Mouse (Mus musculus) cerebellum, adult 2 months (tissue): ENCODE results near the gene Slc26a9. TPM values are rescaled to one million over a fixed set of nuclear protein-coding genes. Genes with fewer than 3 reads are reported as not detected.

ENCODE experiments used
- DNase-seq, 2 experiments: peaks; one replicate each; pipeline ENCODE4 v3.0.0; 2021
- H3K27ac ChIP-seq: fragments of 200-500 bp; 2 replicates; pipeline ENCODE4 v1.5.1; 2012; ENCODE audit warnings: low read length, control low read depth, inconsistent platforms; ENCODE audit not compliant: insufficient read depth
- H3K27me3 ChIP-seq: fragments of 200-500 bp; 2 replicates; pipeline ENCODE4 v1.6.1; 2012; ENCODE audit warnings: inconsistent platforms, mild to moderate bottlenecking, low read length, moderate library complexity; ENCODE audit not compliant: control insufficient read depth, insufficient read depth
- H3K4me1 ChIP-seq: fragments of 200-500 bp; 2 replicates; pipeline ENCODE4 v1.6.1; 2011; ENCODE audit warnings: low read length; ENCODE audit not compliant: control insufficient read depth, insufficient read depth
- H3K4me3 ChIP-seq: fragments of 200-500 bp; replicated peaks from 2 replicates; pipeline ENCODE3; 2011; ENCODE audit warnings: mild to moderate bottlenecking, low read depth, low read length, control low read depth; ENCODE audit not compliant: insufficient read depth
- CTCF ChIP-seq: fragments of 200-500 bp; IDR thresholded peaks from 2 replicates; pipeline ENCODE4 v1.5.1; 2011; ENCODE audit warnings: low read depth, mild to moderate bottlenecking, control low read depth, low read length, moderate library complexity, borderline replicate concordance; ENCODE audit not compliant: insufficient read depth
- POLR2A ChIP-seq: fragments of 200-500 bp; IDR thresholded peaks from 2 replicates; pipeline ENCODE4 v1.6.1; 2011; ENCODE audit warnings: low read length, control low read depth, borderline replicate concordance; ENCODE audit not compliant: insufficient read depth
- WGBS: fragments of 180-500 bp; shearing (Covaris S2); methylation state at CpG from one replicate; pipeline ENCODE4 v1.1.7; 2018; 5-methylcytosine and 5-hydroxymethylcytosine counted together
- polyA plus RNA-seq: library from polyadenylated mRNA; depleted of rRNA; stranded (reverse); fragments of >200 nt; gene quantifications from 2 replicates; pipeline ENCODE4 v1.2.3, GENCODE M21; 2012

Gene Slc26a9
- polyA plus RNA-seq, 1 experiment = 0.05 TPM

GRCm38 (mm10) chr1:131765357-131766001 is 21.7 kb downstream of the Slc26a9 start:
- no peaks in the 10 kb centered on the region; the same call in 1 of the 2 replicates for H3K4me1 ChIP-seq
- no peak overlapping the region for H3K27ac ChIP-seq
- H3K27me3 ChIP-seq = no peaks in the 10 kb centered on the region
- H3K4me3 ChIP-seq = no peak overlapping the region
- TF ChIP-seq POLR2A = no peak
- TF ChIP-seq CTCF = peak; percentile 96
- peak; percentile 62 to 83 for DNase-seq
- 7% methylated on average over 11 of the region's 11 CpGs for WGBS

- no peak for TF ChIP-seq CTCF
- TF ChIP-seq POLR2A = no peak
- Histone ChIP-seq H3K27me3 (no peaks in the 10 kb centered on the region), H3K4me1 (peaks cover 3% of the 10 kb centered on the region; the same call in 1 of the 2 replicates), H3K27ac (no peak overlapping the region), H3K4me3 (no peak overlapping the region)
- DNase-seq = no peak
- WGBS = 57% methylated on average over 3 of the region's 3 CpGs
These were observed 25.5 kb downstream of the Slc26a9 start for GRCm38 (mm10) chr1:131769296-131769695.

DNA sequence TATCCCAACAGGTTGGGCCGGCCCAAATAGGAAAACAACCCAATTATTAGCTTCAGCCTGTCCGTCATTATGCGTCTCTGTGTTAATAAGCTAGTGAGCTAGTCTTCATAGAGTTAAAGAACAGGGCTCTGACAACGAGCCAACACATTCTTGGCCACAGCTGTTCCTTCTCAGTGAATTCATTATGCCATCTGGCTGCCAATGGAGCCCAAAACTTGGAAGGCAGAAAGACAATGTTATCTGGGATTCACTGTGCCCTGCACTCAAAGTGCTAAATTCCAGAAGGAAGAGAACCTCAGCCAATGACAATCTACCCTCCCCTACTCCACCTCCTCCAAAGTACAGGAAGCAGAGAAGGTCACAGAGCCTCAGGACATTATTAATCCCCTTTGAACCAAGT is 26.8 kb downstream of the Slc26a9 start:
- Histone ChIP-seq H3K4me3 (no peak overlapping the region), H3K27ac (no peak overlapping the region), H3K4me1 (peaks cover 3% of the 10 kb centered on the region; the same call in 1 of the 2 replicates), H3K27me3 (no peaks in the 10 kb centered on the region)
- no peak for TF ChIP-seq CTCF
- TF ChIP-seq POLR2A = no peak
- peak in 1 of 2 experiments; percentile 56 for DNase-seq
- 27% methylated on average over 4 of the region's 4 CpGs for WGBS

DNA sequence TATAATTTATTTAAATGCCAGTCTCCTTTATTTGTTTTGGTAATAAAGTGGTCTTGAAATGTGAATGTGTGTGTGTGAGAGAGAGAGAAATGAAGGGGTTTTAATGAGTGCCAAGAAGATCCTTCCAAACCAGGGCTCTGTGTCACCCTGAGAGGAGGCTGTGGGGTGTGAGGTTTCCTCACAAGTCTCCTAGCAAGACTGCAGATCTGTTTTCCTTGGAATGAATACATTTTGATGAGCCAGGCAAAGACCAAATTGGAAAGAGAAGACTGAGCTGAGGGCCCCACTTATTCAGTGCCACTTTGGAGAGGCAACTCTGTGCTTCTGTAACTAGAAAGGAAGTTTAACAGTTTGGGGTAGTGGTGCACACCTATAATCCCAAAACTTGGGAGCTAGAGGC is 27.6 kb downstream of the Slc26a9 start:
- DNase-seq = no peak
- Histone ChIP-seq H3K27me3 (no peaks in the 10 kb centered on the region), H3K4me1 (peaks cover 3% of the 10 kb centered on the region; the same call in 1 of the 2 replicates), H3K4me3 (no peak overlapping the region), H3K27ac (no peak overlapping the region)
- TF ChIP-seq POLR2A (no peak), CTCF (no peak)

DNA sequence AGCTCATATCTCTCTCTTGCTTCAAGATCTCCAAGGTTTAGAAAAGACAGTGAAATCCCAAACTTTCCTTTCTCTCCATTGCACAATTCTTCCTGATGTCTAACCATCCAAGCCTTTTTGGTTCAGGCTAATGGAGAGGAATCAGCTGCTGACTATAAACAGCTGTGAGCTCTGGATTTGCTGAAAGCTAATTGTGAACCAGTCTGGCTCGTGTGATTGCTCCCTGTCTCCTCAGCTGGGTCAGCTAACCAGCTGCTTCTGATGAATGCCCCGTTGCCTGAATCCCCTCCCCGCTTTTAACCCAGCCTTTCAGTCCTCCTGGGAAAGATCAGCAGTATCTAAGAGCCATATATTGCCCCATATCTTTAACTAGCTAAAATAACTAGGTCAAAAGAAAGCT is 50.8 kb downstream of the Slc26a9 start:
- no peaks in the 10 kb centered on the region for H3K4me1 ChIP-seq
- H3K27me3 ChIP-seq = no peaks in the 10 kb centered on the region; the same call in 1 of the 2 replicates
- no peak for DNase-seq
- no peak overlapping the region for H3K27ac ChIP-seq
- 31% methylated on average over 3 of the region's 3 CpGs for WGBS
- no peak overlapping the region for H3K4me3 ChIP-seq
- TF ChIP-seq CTCF (no peak), POLR2A (no peak)

- 91% methylated on average over 3 of the region's 3 CpGs for WGBS
- DNase-seq = no peak
- TF ChIP-seq POLR2A = no peak
- Histone ChIP-seq H3K4me1 (no peaks in the 10 kb centered on the region), H3K4me3 (no peak overlapping the region), H3K27ac (no peak overlapping the region), H3K27me3 (no peaks in the 10 kb centered on the region; the same call in 1 of the 2 replicates)
These were observed 51.3 kb downstream of the Slc26a9 start for GRCm38 (mm10) chr1:131795171-131795570.

DNA sequence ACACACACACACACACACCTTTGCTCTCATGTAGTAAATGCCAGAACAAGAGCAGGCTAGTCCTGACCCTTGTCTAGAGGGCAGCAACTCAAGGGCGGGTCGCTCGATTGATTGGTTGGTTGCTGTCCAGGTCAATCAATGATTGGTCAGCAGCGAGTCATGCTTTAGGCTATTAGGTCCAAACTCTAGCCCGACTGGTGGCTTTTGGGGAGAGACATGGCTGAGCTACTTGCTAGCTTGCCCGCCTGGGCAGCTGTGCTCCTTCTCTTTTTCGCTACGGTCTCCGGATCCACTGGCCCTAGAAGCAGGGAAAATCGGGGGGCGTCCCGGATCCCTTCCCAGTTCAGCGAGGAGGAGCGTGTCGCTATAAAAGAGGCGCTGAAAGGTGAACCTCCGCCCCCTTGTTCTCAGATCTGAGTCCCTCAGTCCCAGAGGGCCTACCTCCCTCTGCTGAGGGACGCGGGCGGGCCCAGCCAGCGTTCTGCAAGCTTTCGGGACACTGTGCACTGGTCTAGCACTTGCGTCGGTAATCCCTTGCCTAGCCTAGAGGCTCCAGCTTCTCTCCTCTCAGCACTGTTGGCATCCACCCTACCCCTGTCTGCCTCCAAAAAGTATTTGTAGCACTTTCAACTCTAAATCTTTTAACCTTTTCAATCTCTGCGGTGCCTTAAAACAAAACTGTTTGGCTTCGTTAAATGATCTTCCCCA is 53.5 kb downstream of the Slc26a9 start, which contains the start of gene Pm20d1:
TSS of gene Pm20d1 (plus strand) at position 180 of the 708 bp plus-strand sequence.
- Histone ChIP-seq H3K4me1 (no peaks in the 10 kb centered on the region), H3K4me3 (no peak within 1 kb of the TSS), H3K27ac (no peak within 1 kb of the TSS), H3K27me3 (no peaks in the 10 kb centered on the region; the same call in 1 of the 2 replicates)
- TF ChIP-seq CTCF = no peak
- no peak for TF ChIP-seq POLR2A
- peak; percentile 12 for DNase-seq
- 19% methylated on average over 25 of the region's 26 CpGs for WGBS

- no peak for DNase-seq
- H3K4me1 ChIP-seq = no peaks in the 10 kb centered on the region
- no peaks in the 10 kb centered on the region; the same call in 1 of the 2 replicates for H3K27me3 ChIP-seq
- H3K4me3 ChIP-seq = no peak overlapping the region
- H3K27ac ChIP-seq = no peak overlapping the region
- 65% methylated on average over 1 of the region's 1 CpGs for WGBS
- no peak for TF ChIP-seq POLR2A
- no peak for TF ChIP-seq CTCF
These were observed 56.2 kb downstream of the Slc26a9 start for GRCm38 (mm10) chr1:131800001-131800400.
